Mouse (Mus musculus): ENCODE results near the gene Defb26. TPM values are rescaled to one million over a fixed set of nuclear protein-coding genes. Genes with fewer than 3 reads are reported as not detected.

Defb26 gene
- not detected in 2 replicates for polyA plus RNA-seq (2015; fragmentation: Nextera tagmentation; extraction: Ambion mirVana)

GRCm38 (mm10) chr2:152511592-152511991, at the start of gene Defb26:
Defb26 (minus strand) TSS chr2:152511692.
- Histone ChIP-seq H3K4me1 (replicated peaks) (no peaks in the 10 kb centered on the region), H3K9ac (replicated peaks) (no peak within 1 kb of the TSS), H3K4me2 (replicated peaks) (no peak within 1 kb of the TSS), H3K9me3 (no peaks in the 10 kb centered on the region), H3K27me3 (no peaks in the 10 kb centered on the region), H3K27ac (no peak within 1 kb of the TSS), H3K36me3 (no peaks in the 10 kb centered on the region), H3K4me3 (replicated peaks) (no peak within 1 kb of the TSS)
- WGBS = 82% methylated on average over 1 of the region's 1 CpGs
- ATAC-seq = no peak

GRCm38 (mm10) chr2:152556655-152557054, 45.2 kb upstream of the Defb26 start:
- Histone ChIP-seq H3K4me3 (replicated peaks) (no peak overlapping the region), H3K9ac (replicated peaks) (no peak overlapping the region), H3K27ac (no peak overlapping the region), H3K27me3 (no peaks in the 10 kb centered on the region), H3K4me1 (replicated peaks) (peaks cover 7% of the 10 kb centered on the region), H3K4me2 (replicated peaks) (no peak overlapping the region), H3K9me3 (no peaks in the 10 kb centered on the region), H3K36me3 (no peaks in the 10 kb centered on the region)
- 88% methylated on average over 7 of the region's 7 CpGs for WGBS
- ATAC-seq = no peak

- no peak for ATAC-seq
- Histone ChIP-seq H3K27ac (no peak overlapping the region), H3K9ac (replicated peaks) (no peak overlapping the region), H3K36me3 (no peaks in the 10 kb centered on the region), H3K4me3 (replicated peaks) (no peak overlapping the region), H3K4me1 (replicated peaks) (peaks cover 7% of the 10 kb centered on the region), H3K9me3 (no peaks in the 10 kb centered on the region), H3K27me3 (no peaks in the 10 kb centered on the region), H3K4me2 (replicated peaks) (peak overlapping the region; percentile 36)
- 14% methylated on average over 16 of the region's 16 CpGs for WGBS
Observed at GRCm38 (mm10) chr2:152553774-152554423, 42.4 kb upstream of the Defb26 start.

GRCm38 (mm10) chr2:152548124-152548523, 36.6 kb upstream of the Defb26 start:
- H3K27ac ChIP-seq = no peak overlapping the region
- ATAC-seq = no peak
- no peak overlapping the region for H3K4me3 ChIP-seq (replicated peaks)
- no peaks in the 10 kb centered on the region; the same call in 1 of the 2 replicates for H3K4me1 ChIP-seq (replicated peaks)
- no peaks in the 10 kb centered on the region for H3K36me3 ChIP-seq
- no peak overlapping the region for H3K9ac ChIP-seq (replicated peaks)
- H3K9me3 ChIP-seq = no peaks in the 10 kb centered on the region
- no peak overlapping the region for H3K4me2 ChIP-seq (replicated peaks)
- 76% methylated on average over 5 of the region's 5 CpGs for WGBS
- no peaks in the 10 kb centered on the region for H3K27me3 ChIP-seq

GRCm38 (mm10) chr2:152544691-152545090, 33.2 kb upstream of the Defb26 start:
- H3K9ac ChIP-seq (replicated peaks) = no peak overlapping the region
- no peak overlapping the region for H3K4me2 ChIP-seq (replicated peaks)
- H3K4me3 ChIP-seq (replicated peaks) = no peak overlapping the region
- no peaks in the 10 kb centered on the region for H3K27me3 ChIP-seq
- no peak overlapping the region for H3K27ac ChIP-seq
- H3K4me1 ChIP-seq (replicated peaks) = no peaks in the 10 kb centered on the region; the same call in 1 of the 2 replicates
- H3K36me3 ChIP-seq = no peaks in the 10 kb centered on the region
- H3K9me3 ChIP-seq = no peaks in the 10 kb centered on the region
- WGBS = 29% methylated on average over 4 of the region's 4 CpGs
- 0 out of 2 replicates have a peak, but pooled peaks have one; percentile 27 for ATAC-seq

GRCm38 (mm10) chr2:152543478-152543877, 32.0 kb upstream of the Defb26 start:
- no peak for ATAC-seq
- no peak overlapping the region for H3K9ac ChIP-seq (replicated peaks)
- 81% methylated on average over 4 of the region's 4 CpGs for WGBS

GRCm38 (mm10) chr2:152542897-152543296, 31.4 kb upstream of the Defb26 start:
- Histone ChIP-seq H3K9ac (replicated peaks) (no peak overlapping the region), H3K4me1 (replicated peaks) (no peaks in the 10 kb centered on the region; the same call in 1 of the 2 replicates), H3K9me3 (no peaks in the 10 kb centered on the region), H3K27ac (no peak overlapping the region), H3K27me3 (no peaks in the 10 kb centered on the region), H3K4me2 (replicated peaks) (no peak overlapping the region), H3K4me3 (replicated peaks) (no peak overlapping the region), H3K36me3 (no peaks in the 10 kb centered on the region)
- 77% methylated on average over 2 of the region's 2 CpGs for WGBS
- no peak for ATAC-seq

More at GRCm38 (mm10) chr2:152543478-152543877, 32.0 kb upstream of the Defb26 start:
- Histone ChIP-seq H3K36me3 (no peaks in the 10 kb centered on the region), H3K9me3 (no peaks in the 10 kb centered on the region), H3K4me3 (replicated peaks) (no peak overlapping the region), H3K4me2 (replicated peaks) (no peak overlapping the region), H3K4me1 (replicated peaks) (no peaks in the 10 kb centered on the region; the same call in 1 of the 2 replicates), H3K27ac (no peak overlapping the region), H3K27me3 (no peaks in the 10 kb centered on the region)

- Histone ChIP-seq H3K9ac (replicated peaks) (no peak overlapping the region), H3K4me3 (replicated peaks) (no peak overlapping the region), H3K4me2 (replicated peaks) (no peak overlapping the region), H3K36me3 (no peaks in the 10 kb centered on the region), H3K27me3 (no peaks in the 10 kb centered on the region), H3K9me3 (no peaks in the 10 kb centered on the region), H3K27ac (no peak overlapping the region), H3K4me1 (replicated peaks) (no peaks in the 10 kb centered on the region)
- 89% methylated on average over 9 of the region's 9 CpGs for WGBS
- no peak for ATAC-seq
Observed at GRCm38 (mm10) chr2:152541979-152542378, 30.5 kb upstream of the Defb26 start.

GRCm38 (mm10) chr2:152539944-152540710, 28.6 kb upstream of the Defb26 start, which contains the start of gene Defb29:
Defb29 (minus strand) TSS chr2:152540098.
- no peaks in the 10 kb centered on the region for H3K36me3 ChIP-seq
- no peak within 1 kb of the TSS for H3K4me2 ChIP-seq (replicated peaks)
- no peaks in the 10 kb centered on the region for H3K9me3 ChIP-seq
- H3K27ac ChIP-seq = no peak within 1 kb of the TSS
- no peaks in the 10 kb centered on the region for H3K27me3 ChIP-seq
- no peak for ATAC-seq
- no peak within 1 kb of the TSS for H3K4me3 ChIP-seq (replicated peaks)
- no peak within 1 kb of the TSS for H3K9ac ChIP-seq (replicated peaks)
- no peaks in the 10 kb centered on the region for H3K4me1 ChIP-seq (replicated peaks)
- WGBS = 60% methylated on average over 13 of the region's 13 CpGs

- H3K9ac ChIP-seq (replicated peaks) = no peak within 1 kb of the TSS
- no peaks in the 10 kb centered on the region for H3K4me1 ChIP-seq (replicated peaks)
- H3K27me3 ChIP-seq = no peaks in the 10 kb centered on the region
- H3K36me3 ChIP-seq = no peaks in the 10 kb centered on the region
- no peaks in the 10 kb centered on the region for H3K9me3 ChIP-seq
- H3K4me3 ChIP-seq (replicated peaks) = no peak within 1 kb of the TSS
- ATAC-seq = no peak
- H3K27ac ChIP-seq = no peak within 1 kb of the TSS
- no peak within 1 kb of the TSS for H3K4me2 ChIP-seq (replicated peaks)
- WGBS = 72% methylated on average over 4 of the region's 4 CpGs
Observed at GRCm38 (mm10) chr2:152517981-152518380, 6.5 kb upstream of the Defb26 start, which contains the start of gene Defb28. Defb28 (plus strand) TSS chr2:152518255.

GRCm38 (mm10) chr2:152516084-152516483, 4.6 kb upstream of the Defb26 start:
- Histone ChIP-seq H3K36me3 (no peaks in the 10 kb centered on the region), H3K4me2 (replicated peaks) (no peak overlapping the region), H3K9ac (replicated peaks) (no peak overlapping the region), H3K4me3 (replicated peaks) (no peak overlapping the region), H3K9me3 (no peaks in the 10 kb centered on the region), H3K4me1 (replicated peaks) (no peaks in the 10 kb centered on the region), H3K27me3 (no peaks in the 10 kb centered on the region), H3K27ac (no peak overlapping the region)
- WGBS = 79% methylated on average over 4 of the region's 4 CpGs
- ATAC-seq = no peak

GRCm38 (mm10) chr2:152503950-152504349, 7.5 kb downstream of the Defb26 start:
- no peak overlapping the region for H3K9ac ChIP-seq (replicated peaks)
- no peak for ATAC-seq
- H3K27ac ChIP-seq = no peak overlapping the region
- 80% methylated on average over 2 of the region's 2 CpGs for WGBS
- H3K4me1 ChIP-seq (replicated peaks) = no peaks in the 10 kb centered on the region
- H3K9me3 ChIP-seq = no peaks in the 10 kb centered on the region
- no peak overlapping the region for H3K4me2 ChIP-seq (replicated peaks)
- no peak overlapping the region for H3K4me3 ChIP-seq (replicated peaks)
- H3K36me3 ChIP-seq = no peaks in the 10 kb centered on the region
- no peaks in the 10 kb centered on the region for H3K27me3 ChIP-seq

Data from midbrain, embryonic 13.5 days (tissue).